Mouse (Mus musculus) spleen, postnatal 36 days (tissue): ENCODE data around the gene LTO1.

Source experiments
- DNase-seq, 2 experiments: peaks; one replicate each; pipeline ENCODE4 v3.0.0; 2022; ENCODE audit warnings: low spot score in 2 of 2, mixed read lengths in 1 of 2

The LTO1 gene

GRCm38 (mm10) chr7:144939344-144940002, 24.6 kb downstream of the LTO1 start, which contains the start of gene Ccnd1:
Gene Ccnd1, minus strand, starts transcription at chr7:144939925.
- DNase-seq: peak in 1 of 2 experiments; percentile 50

- no peak for DNase-seq
These were observed 25.2 kb downstream of the LTO1 start for GRCm38 (mm10) chr7:144940003-144940571.

- DNase-seq: no peak
These were observed 25.7 kb downstream of the LTO1 start for GRCm38 (mm10) chr7:144940585-144940984.

- peak; percentile 59 to 67 for DNase-seq
These were observed 26.4 kb downstream of the LTO1 start for GRCm38 (mm10) chr7:144941242-144941831.

- DNase-seq: no peak
These were observed 27.3 kb downstream of the LTO1 start for GRCm38 (mm10) chr7:144942071-144942743.

GRCm38 (mm10) chr7:144942744-144943135, 27.8 kb downstream of the LTO1 start:
- no peak for DNase-seq

- DNase-seq: peak; percentile 36 to 43
These were observed 28.4 kb downstream of the LTO1 start for GRCm38 (mm10) chr7:144943254-144943653.

GRCm38 (mm10) chr7:144958509-144959395, 43.9 kb downstream of the LTO1 start:
- DNase-seq: no peak

GRCm38 (mm10) chr7:144963911-144964310, 49.0 kb downstream of the LTO1 start:
- no peak for DNase-seq

GRCm38 (mm10) chr7:144964316-144964715, 49.4 kb downstream of the LTO1 start:
- DNase-seq: no peak

GRCm38 (mm10) chr7:144965893-144966292, 51.0 kb downstream of the LTO1 start:
- DNase-seq: no peak

GRCm38 (mm10) chr7:144970997-144971768, 56.3 kb downstream of the LTO1 start:
- no peak for DNase-seq

- DNase-seq: no peak
These were observed 56.9 kb downstream of the LTO1 start for GRCm38 (mm10) chr7:144971769-144972168.

GRCm38 (mm10) chr7:144973461-144973860, 58.6 kb downstream of the LTO1 start:
- no peak for DNase-seq

- DNase-seq: no peak
These were observed 62.2 kb downstream of the LTO1 start for GRCm38 (mm10) chr7:144977121-144977520.

- DNase-seq: peak; percentile 44 to 45
These were observed 64.9 kb downstream of the LTO1 start for GRCm38 (mm10) chr7:144979814-144980213.
